Mouse (Mus musculus) myocyte (in vitro differentiated cells): Measurements from ENCODE around the gene Lamb3.
"Not testable (repeated sequence)": the region's sequence is repeated elsewhere in the genome, so short reads cannot be mapped to it uniquely, and the experiment has no call there.

ENCODE experiments used
- E2F4 ChIP-seq: IDR thresholded peaks from one replicate; pipeline ENCODE4 v1.6.1; 2011; ENCODE audit warnings: mild to moderate bottlenecking, control low read depth, moderate library complexity; ENCODE audit not compliant: insufficient read depth
- MAX ChIP-seq: IDR thresholded peaks from one replicate; pipeline ENCODE4 v1.6.1; 2011; ENCODE audit warnings: low read depth, mild to moderate bottlenecking, control low read depth
- POLR2A ChIP-seq: IDR thresholded peaks from one replicate; pipeline ENCODE4 v1.6.1; 2011; ENCODE audit warnings: low read depth, mild to moderate bottlenecking, control low read depth, moderate library complexity; ENCODE audit not compliant: insufficient read length
- POLR2AphosphoS2 ChIP-seq: IDR thresholded peaks from one replicate; pipeline ENCODE4 v1.6.1; 2011; ENCODE audit warnings: low read depth, control low read depth; ENCODE audit not compliant: insufficient read length
- REST ChIP-seq: IDR thresholded peaks from one replicate; pipeline ENCODE4 v1.6.1; 2011; ENCODE audit warnings: mild to moderate bottlenecking, control low read depth, moderate library complexity; ENCODE audit not compliant: insufficient read depth, insufficient read length
- SRF ChIP-seq: IDR thresholded peaks from one replicate; pipeline ENCODE4 v1.6.1; 2011; ENCODE audit warnings: low read depth; ENCODE audit not compliant: control insufficient read depth, insufficient read length
- TCF3 ChIP-seq: IDR thresholded peaks from one replicate; pipeline ENCODE4 v1.6.1; 2011; ENCODE audit warnings: low read depth, control low read depth; ENCODE audit not compliant: insufficient read length

DNA sequence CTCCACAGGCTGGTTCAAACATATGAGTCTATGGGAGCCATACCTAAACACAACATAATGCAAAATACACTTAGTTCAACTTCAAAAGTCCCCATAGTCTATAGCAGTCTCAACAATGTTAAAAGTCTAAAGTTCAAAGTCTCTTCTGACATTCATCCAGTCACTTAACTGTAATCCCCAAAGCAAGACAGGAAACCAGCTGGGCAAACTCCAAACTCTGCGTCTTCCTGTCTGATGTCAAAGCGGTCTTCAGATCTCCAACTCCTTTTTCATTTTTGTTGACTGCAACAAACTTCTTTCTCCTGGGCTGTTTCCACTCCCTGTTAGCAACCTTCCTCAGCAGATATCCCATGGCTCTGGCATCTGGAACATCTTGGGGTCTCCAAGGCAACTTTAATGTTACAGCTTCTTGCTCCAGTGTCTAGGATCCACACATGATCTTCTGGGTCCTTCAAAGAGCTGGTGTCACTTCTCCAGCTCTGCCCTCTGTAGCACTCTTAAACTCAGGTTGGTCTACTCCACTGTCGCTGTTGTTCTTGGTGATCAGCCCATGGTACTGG is 78.3 kb downstream of the Lamb3 start:
- not testable (repeated sequence) for TF ChIP-seq TCF3, POLR2AphosphoS2, POLR2A, E2F4, SRF, MAX, REST
